Mouse (Mus musculus) gastrocnemius, adult 2 months (tissue): ENCODE results near the gene Slc23a4. TPM values are rescaled to one million over a fixed set of nuclear protein-coding genes. Genes with fewer than 3 reads are reported as not detected.
A peak's percentile ranks its signal among the peaks of the same experiment; 100 is the strongest.

Experiments used
- DNase-seq: peaks from one replicate; pipeline ENCODE4 v3.0.0; 2022
- H3K27ac ChIP-seq: fragments of 200-600 bp; 2 replicates; pipeline ENCODE4 v1.8.1; 2022; ENCODE audit warnings: mild to moderate bottlenecking
- H3K4me3 ChIP-seq: fragments of 200-600 bp; 2 replicates; pipeline ENCODE4 v1.8.1; 2022; ENCODE audit warnings: mild to moderate bottlenecking, moderate library complexity
- CTCF ChIP-seq: fragments of 200-600 bp; IDR thresholded peaks from 2 replicates; pipeline ENCODE4 v1.8.1; 2022; ENCODE audit warnings: antibody characterized with exemption, mild to moderate bottlenecking, moderate library complexity
- intact Hi-C: fragments of 180-260 bp; cut with DNase I; formaldehyde crosslinking; loops from one replicate; pipeline ENCODE4 v1.15.1; 2025
- total RNA-seq, 2 experiments: library from RNA; stranded (reverse); gene quantifications; 2 replicates each; pipeline ENCODE4 v1.2.3; 2021

Gene Slc23a4
- total RNA-seq, 2 experiments from 2014 or later: not detected

DNA sequence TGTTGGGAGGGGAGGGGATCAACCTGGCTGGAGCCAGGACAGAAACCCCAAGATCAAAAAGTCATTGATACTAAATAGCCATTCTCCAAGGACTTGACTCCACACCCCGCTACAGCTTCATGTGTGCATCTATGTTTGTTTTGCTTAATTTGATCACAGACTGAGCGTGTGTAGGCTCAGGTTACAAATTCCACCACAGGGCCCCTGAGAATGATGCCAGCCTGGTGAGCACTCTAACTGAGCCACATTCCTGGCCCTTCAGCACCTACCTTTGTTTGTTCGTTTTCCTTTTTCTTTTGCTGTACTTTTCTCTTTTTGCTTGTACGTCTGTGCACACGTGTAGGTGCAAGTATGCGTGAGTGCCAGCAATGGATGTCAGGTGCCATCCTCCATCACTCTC is 1.1 kb upstream of the Slc23a4 start:
- Histone ChIP-seq H3K27ac (no peak overlapping the region), H3K4me3 (no peak overlapping the region)
- no peak for TF ChIP-seq CTCF
- intact Hi-C loops: no loop called here
- no peak for DNase-seq

DNA sequence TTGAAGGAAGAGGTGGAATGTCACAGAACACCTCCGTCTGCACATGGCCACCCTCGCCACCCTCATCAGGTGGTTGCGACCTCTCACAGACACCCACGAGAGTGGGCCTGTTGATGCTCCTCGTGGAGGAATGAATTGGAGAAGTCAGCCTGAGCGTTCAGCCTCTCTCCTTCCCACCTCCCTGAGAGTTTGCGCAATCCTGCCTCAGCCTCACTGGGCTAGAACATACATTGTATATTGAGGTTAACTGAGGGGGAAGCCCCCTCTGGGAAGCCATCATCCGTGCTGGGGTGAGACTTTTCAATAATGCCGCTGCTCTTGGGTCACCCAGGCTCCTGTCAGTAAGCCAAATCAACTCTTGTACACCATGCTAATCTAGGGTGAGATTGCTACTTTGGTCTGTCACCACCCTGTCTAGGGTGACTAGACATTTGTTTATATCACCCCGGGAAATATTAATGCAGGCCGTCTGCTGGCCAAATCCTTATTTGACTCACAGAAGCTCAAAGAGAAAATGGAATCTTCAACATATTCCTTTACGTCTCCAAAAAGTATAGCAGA is 1.0 kb downstream of the Slc23a4 start:
- intact Hi-C loops: no loop called here
- no peak for DNase-seq
- no peak overlapping the region for H3K27ac ChIP-seq
- TF ChIP-seq CTCF: no peak
- H3K4me3 ChIP-seq: no peak overlapping the region

GRCm38 (mm10) chr6:34980661-34981060 is 7.5 kb downstream of the Slc23a4 start:
- Histone ChIP-seq H3K27ac (no peak overlapping the region), H3K4me3 (no peak overlapping the region)
- no peak for TF ChIP-seq CTCF
- DNase-seq: no peak
- intact Hi-C loops: no loop called here

DNA sequence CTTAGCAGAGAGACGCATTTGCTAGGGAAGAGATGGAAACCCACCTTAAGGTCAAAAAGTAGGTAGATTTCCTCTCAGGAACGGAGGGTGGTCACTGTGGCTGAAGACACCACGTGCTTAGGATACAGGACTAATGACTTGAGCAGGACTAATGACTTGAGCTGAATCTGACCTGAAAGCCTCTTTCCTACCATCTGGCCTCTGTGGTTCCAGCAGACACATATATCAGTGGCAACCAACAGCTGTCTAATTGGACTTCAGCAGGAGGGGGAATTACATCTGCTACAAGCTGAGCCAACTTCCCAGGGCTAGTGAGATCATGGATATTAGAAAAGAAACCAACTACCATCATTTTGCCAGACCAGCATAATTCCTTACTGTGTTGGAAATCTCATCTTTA is 8.9 kb downstream of the Slc23a4 start:
- TF ChIP-seq CTCF: no peak
- Histone ChIP-seq H3K4me3 (no peak overlapping the region), H3K27ac (no peak overlapping the region)
- DNase-seq: no peak
- intact Hi-C loops: no loop called here

- H3K27ac ChIP-seq: no peak overlapping the region
- intact Hi-C loops: no loop called here
- no peak overlapping the region for H3K4me3 ChIP-seq
- DNase-seq: no peak
- TF ChIP-seq CTCF: no peak
Observed at GRCm38 (mm10) chr6:34971181-34971580, 17.0 kb downstream of the Slc23a4 start.

- intact Hi-C loops: no loop called here
- no peak for TF ChIP-seq CTCF
- no peak overlapping the region for H3K4me3 ChIP-seq
- DNase-seq: no peak
- H3K27ac ChIP-seq: no peak overlapping the region
Observed at GRCm38 (mm10) chr6:34965819-34966539, 22.2 kb downstream of the Slc23a4 start.

- intact Hi-C loops: no loop called here
- H3K27ac ChIP-seq: no peak overlapping the region
- DNase-seq: no peak
- H3K4me3 ChIP-seq: no peak overlapping the region
- TF ChIP-seq CTCF: no peak
Observed at GRCm38 (mm10) chr6:34964550-34964949, 23.7 kb downstream of the Slc23a4 start.

GRCm38 (mm10) chr6:34959131-34959530 is 29.1 kb downstream of the Slc23a4 start:
- intact Hi-C loops: no loop called here
- Histone ChIP-seq H3K27ac (no peak overlapping the region), H3K4me3 (no peak overlapping the region)
- no peak for DNase-seq
- TF ChIP-seq CTCF: no peak

- TF ChIP-seq CTCF: no peak
- H3K27ac ChIP-seq: no peak overlapping the region
- DNase-seq: no peak
- no peak overlapping the region for H3K4me3 ChIP-seq
- intact Hi-C loops: no loop called here
Observed at GRCm38 (mm10) chr6:34955862-34956241, 32.4 kb downstream of the Slc23a4 start.

GRCm38 (mm10) chr6:34954926-34955861 is 33.0 kb downstream of the Slc23a4 start:
- TF ChIP-seq CTCF: peak; percentile 52
- DNase-seq: peak; percentile 28
- intact Hi-C loops: no loop called here
- no peak overlapping the region for H3K27ac ChIP-seq
- H3K4me3 ChIP-seq: peak overlapping the region; percentile 51

DNA sequence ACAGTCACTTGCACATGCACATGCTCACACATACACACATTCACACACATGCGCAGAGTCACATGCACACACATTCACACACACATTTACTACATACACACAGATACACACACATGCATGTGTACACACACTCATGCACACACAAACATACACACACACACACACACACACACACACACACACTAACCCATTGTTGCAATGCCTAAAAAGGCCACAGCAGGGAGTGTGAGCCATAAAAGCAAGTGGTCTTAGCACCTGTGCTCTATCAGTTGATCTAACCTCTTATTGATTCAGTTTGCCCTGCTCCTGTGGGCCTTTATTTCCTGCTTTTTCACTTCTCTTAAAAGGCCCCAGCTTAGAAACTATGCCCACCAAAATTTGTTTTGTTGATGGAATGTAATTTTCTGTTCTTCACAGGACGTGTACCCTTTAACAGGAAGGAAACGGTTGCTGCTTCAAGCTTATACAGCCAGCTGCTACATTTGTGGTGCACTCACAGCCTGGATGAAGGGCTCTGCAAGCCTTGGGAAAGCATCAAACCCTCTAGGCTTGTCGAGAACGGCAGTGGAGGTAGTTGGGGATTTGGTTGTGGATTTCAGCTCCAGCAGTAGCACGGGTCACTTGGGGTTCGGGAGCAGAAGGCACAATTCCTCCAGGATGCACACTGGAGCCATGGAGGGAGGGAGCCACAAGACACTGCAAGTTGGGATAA is 36.1 kb downstream of the Slc23a4 start:
- intact Hi-C loops: no loop called here
- no peak for TF ChIP-seq CTCF
- Histone ChIP-seq H3K4me3 (no peak overlapping the region), H3K27ac (no peak overlapping the region)
- no peak for DNase-seq

DNA sequence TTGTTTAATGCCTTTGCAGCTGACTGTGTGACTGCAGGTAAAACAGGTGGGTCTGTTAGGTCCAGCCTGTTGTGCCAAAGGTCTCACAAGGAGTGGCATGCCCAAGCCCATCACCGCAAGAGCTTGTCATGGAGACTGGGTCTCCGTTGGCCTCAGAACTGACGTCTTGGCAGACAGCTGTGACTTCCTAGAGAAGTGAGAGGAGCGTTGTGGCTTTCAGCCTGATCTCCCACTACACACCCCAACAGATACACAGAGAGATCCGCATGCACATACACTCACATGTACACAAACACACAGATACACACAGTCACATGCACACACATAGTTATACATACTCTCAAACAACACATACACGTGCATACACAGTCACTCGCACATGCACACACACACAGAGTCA is 36.7 kb downstream of the Slc23a4 start:
- intact Hi-C loops: no loop called here

More for the DNA sequence above, 36.7 kb downstream of the Slc23a4 start:
- DNase-seq: no peak
- no peak overlapping the region for H3K4me3 ChIP-seq
- no peak overlapping the region for H3K27ac ChIP-seq
- no peak for TF ChIP-seq CTCF
